Mouse (Mus musculus) cerebellum, postnatal 14 days (tissue): ENCODE results near the gene Lhx1.

Experiments
- DNase-seq, 2 experiments: peaks; one replicate each; pipeline ENCODE4 v3.0.0; 2021; ENCODE audit warnings: mixed read lengths in 2 of 2

The Lhx1 gene

GRCm38 (mm10) chr11:84524511-84525270 lies 644 bp downstream of the Lhx1 start:
- DNase-seq, result peak; percentile 78 to 79

GRCm38 (mm10) chr11:84523841-84524510 lies 1.4 kb downstream of the Lhx1 start:
- DNase-seq, result peak; percentile 57 to 68

- DNase-seq, result peak; percentile 76 to 77
Measured at GRCm38 (mm10) chr11:84523321-84523831, 2.0 kb downstream of the Lhx1 start.

- peak; percentile 92 for DNase-seq
Measured at GRCm38 (mm10) chr11:84522577-84523320, 2.6 kb downstream of the Lhx1 start.

GRCm38 (mm10) chr11:84521751-84522299 lies 3.5 kb downstream of the Lhx1 start:
- peak; percentile 54 to 66 for DNase-seq

- peak; percentile 40 to 65 for DNase-seq
Measured at GRCm38 (mm10) chr11:84521071-84521390, 4.3 kb downstream of the Lhx1 start.

- peak; percentile 40 to 55 for DNase-seq
Measured at GRCm38 (mm10) chr11:84520269-84521070, 4.9 kb downstream of the Lhx1 start.

- peak; percentile 54 to 55 for DNase-seq
Measured at GRCm38 (mm10) chr11:84519576-84520268, 5.6 kb downstream of the Lhx1 start.

GRCm38 (mm10) chr11:84519036-84519435 lies 6.3 kb downstream of the Lhx1 start:
- DNase-seq, result peak; percentile 33 to 52

- no peak for DNase-seq
Measured at GRCm38 (mm10) chr11:84518261-84518660, 7.1 kb downstream of the Lhx1 start.

- DNase-seq, result no peak
Measured at GRCm38 (mm10) chr11:84517431-84517830, 7.9 kb downstream of the Lhx1 start.

GRCm38 (mm10) chr11:84516501-84517240 lies 8.7 kb downstream of the Lhx1 start:
- no peak for DNase-seq

GRCm38 (mm10) chr11:84513171-84514116 lies 11.9 kb downstream of the Lhx1 start, which contains the start of gene Aatf:
Gene Aatf (minus strand): TSS chr11:84513522.
- peak; percentile 98 to 99 for DNase-seq

GRCm38 (mm10) chr11:84512031-84512430 lies 13.3 kb downstream of the Lhx1 start:
- peak; percentile 40 to 61 for DNase-seq

GRCm38 (mm10) chr11:84504296-84504695 lies 21.0 kb downstream of the Lhx1 start:
- DNase-seq, result no peak

- DNase-seq, result peak; percentile 57 to 66
Measured at GRCm38 (mm10) chr11:84497944-84498343, 27.4 kb downstream of the Lhx1 start.

- DNase-seq, result no peak
Measured at GRCm38 (mm10) chr11:84496901-84497300, 28.4 kb downstream of the Lhx1 start.

- DNase-seq, result no peak
Measured at GRCm38 (mm10) chr11:84495774-84496173, 29.6 kb downstream of the Lhx1 start.

GRCm38 (mm10) chr11:84481661-84482060 lies 43.7 kb downstream of the Lhx1 start:
- DNase-seq, result no peak
